Mouse (Mus musculus) gastrocnemius, adult 8-10 months (tissue): ENCODE results near the gene Tmem39b. TPM values are rescaled to one million over a fixed set of nuclear protein-coding genes. Genes with fewer than 3 reads are reported as not detected.

Experiments
- DNase-seq, 2 experiments: peaks; one replicate each; pipeline ENCODE4 v3.0.0; 2022; ENCODE audit warnings: low spot score in 2 of 2
- total RNA-seq, 4 experiments: library from RNA; stranded (reverse); gene quantifications; 2 replicates each; pipeline ENCODE4 v1.2.4; 2022

The Tmem39b gene
- total RNA-seq, 4 experiments from 2014 or later, result 1.8 to 4.9 (median 3.3) TPM

- no peak for DNase-seq
These were observed 12.1 kb downstream of the Tmem39b start for GRCm38 (mm10) chr4:129684531-129684930.

GRCm38 (mm10) chr4:129683901-129684493 lies 12.6 kb downstream of the Tmem39b start:
- DNase-seq, result no peak

- no peak for DNase-seq
These were observed 14.8 kb downstream of the Tmem39b start for GRCm38 (mm10) chr4:129681837-129682236.

- no peak for DNase-seq
These were observed 23.7 kb downstream of the Tmem39b start for GRCm38 (mm10) chr4:129672878-129673449.

GRCm38 (mm10) chr4:129672083-129672877 lies 24.4 kb downstream of the Tmem39b start, which contains the start of gene Kpna6:
Gene Kpna6, minus strand, starts transcription at chr4:129672767.
- peak; percentile 76 to 82 for DNase-seq

- peak; percentile 12 to 17 for DNase-seq
These were observed 25.1 kb downstream of the Tmem39b start for GRCm38 (mm10) chr4:129671491-129672082.

- no peak for DNase-seq
These were observed 34.3 kb downstream of the Tmem39b start for GRCm38 (mm10) chr4:129662255-129662813.

- DNase-seq, result no peak
These were observed 35.1 kb downstream of the Tmem39b start for GRCm38 (mm10) chr4:129661584-129661983.

GRCm38 (mm10) chr4:129654770-129655169 lies 41.9 kb downstream of the Tmem39b start:
- DNase-seq, result no peak

GRCm38 (mm10) chr4:129650359-129650758 lies 46.3 kb downstream of the Tmem39b start:
- no peak for DNase-seq

GRCm38 (mm10) chr4:129648656-129649055 lies 48.0 kb downstream of the Tmem39b start:
- no peak for DNase-seq

- DNase-seq, result no peak
These were observed 51.4 kb downstream of the Tmem39b start for GRCm38 (mm10) chr4:129645204-129645603.

GRCm38 (mm10) chr4:129641756-129642155 lies 54.9 kb downstream of the Tmem39b start:
- no peak for DNase-seq

- peak; percentile 95 to 96 for DNase-seq
These were observed 55.8 kb downstream of the Tmem39b start, which contains the start of gene Txlna for GRCm38 (mm10) chr4:129640638-129641467. Gene Txlna, minus strand, starts transcription at chr4:129641065.

GRCm38 (mm10) chr4:129640101-129640637 lies 56.5 kb downstream of the Tmem39b start:
- DNase-seq, result no peak

- DNase-seq, result no peak
These were observed 57.4 kb downstream of the Tmem39b start for GRCm38 (mm10) chr4:129639221-129639620.

- DNase-seq, result no peak
These were observed 62.8 kb downstream of the Tmem39b start for GRCm38 (mm10) chr4:129633852-129634251.

GRCm38 (mm10) chr4:129631867-129632266 lies 64.8 kb downstream of the Tmem39b start:
- DNase-seq, result no peak

GRCm38 (mm10) chr4:129630944-129631343 lies 65.7 kb downstream of the Tmem39b start:
- DNase-seq, result no peak
